ENCODE assay signal across 9 mouse cellular contexts in the genomic region with DNA sequence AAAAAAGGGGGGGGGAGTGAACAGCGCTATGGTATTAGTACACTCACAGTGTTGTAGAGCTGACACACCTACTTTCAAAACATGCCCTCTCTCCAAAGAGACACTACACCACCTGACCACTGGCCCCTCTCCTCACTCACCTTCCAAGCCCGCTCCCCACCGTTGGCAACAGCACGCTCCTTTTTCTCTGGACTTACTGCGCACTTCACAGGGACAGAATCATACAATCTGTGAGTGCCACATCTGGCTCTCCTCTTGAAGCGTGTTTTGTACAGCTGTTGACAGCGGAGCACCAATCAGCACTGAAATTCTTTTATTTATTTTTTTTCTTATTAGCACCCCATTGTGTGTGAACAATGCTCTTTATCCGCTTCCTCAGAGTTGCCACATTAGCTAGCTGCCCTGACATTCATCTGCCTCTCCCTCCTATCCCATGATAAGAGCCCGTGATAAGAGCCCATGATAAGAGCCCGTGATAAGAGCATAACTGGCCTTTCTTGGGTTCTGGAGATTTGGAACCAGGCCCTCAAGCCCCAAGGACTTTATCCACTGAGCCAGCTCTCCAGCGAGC. TPM values are rescaled to one million over a fixed set of nuclear protein-coding genes. Genes with fewer than 3 reads are reported as not detected.
DNase-seq lines count a peak whose midpoint lies in the region; ATAC-seq and TF ChIP-seq lines count a peak whose summit lies in the region.
"Had no signal": no experiment of that assay in that cellular context is flagged by ENCODE, and none has a peak within 500 bp of the region (broad histone marks: within the 10 kb centered on the region; RNA-seq: fewer than 3 reads in every experiment).

No protein-coding gene starts in this region.

- no peaks in the 10 kb centered on the region for H3K27me3 ChIP-seq in hindbrain, embryonic 15.5 days
- H3K27me3 ChIP-seq in midbrain, embryonic 12.5 days: no peaks in the 10 kb centered on the region

- H3K4me1 ChIP-seq in cortical plate, adult 2 months (ENCODE audit: control insufficient read depth, insufficient read depth, low read length): peaks cover 5% of the 10 kb centered on the region; the same call in 1 of the 2 replicates
- H3K4me1 ChIP-seq in hindbrain, embryonic 15.5 days (replicated peaks): peaks cover 28% of the 10 kb centered on the region
- peaks cover 30% of the 10 kb centered on the region for H3K4me1 ChIP-seq in midbrain, embryonic 12.5 days

- TF ChIP-seq CTCF in cortical plate, adult 2 months (IDR thresholded peaks at IDR 0.05; ENCODE audit: extremely low read depth, insufficient read depth, low read length): no peak

- H3K4me3 ChIP-seq in cortical plate, adult 2 months (ENCODE audit: insufficient read depth, low read length): peak overlapping the region; percentile 29
- 0 out of 2 replicates have a peak overlapping the region, but pooled peaks have one; percentile 0 for H3K4me3 ChIP-seq in hindbrain, embryonic 15.5 days
- no peak overlapping the region for H3K4me3 ChIP-seq in midbrain, embryonic 12.5 days

- H3K4me2 ChIP-seq in hindbrain, embryonic 15.5 days: peak overlapping the region; percentile 72
- peak overlapping the region; percentile 68 for H3K4me2 ChIP-seq in midbrain, embryonic 12.5 days (replicated peaks)

- no peak for ATAC-seq in hindbrain, embryonic 15.5 days (ENCODE audit: low FRiP score, low read depth)
- no peak for ATAC-seq in midbrain, embryonic 12.5 days (ENCODE audit: low FRiP score, low read depth)
- ATAC-seq in erythroid progenitor cell, adult 5-6 weeks (replicated peaks; ENCODE audit: low FRiP score, poor library complexity, severe bottlenecking): no peak

- WGBS in hindbrain, embryonic 15.5 days: 43% methylated on average over 11 of the region's 11 CpGs
- 37% methylated on average over 11 of the region's 11 CpGs for WGBS in midbrain, embryonic 12.5 days

- DNase-seq in heart, adult 11 months: peak; percentile 87
- no peak for DNase-seq in heart, postnatal 25 days (ENCODE audit: low spot score)
- no peak for DNase-seq in kidney, adult 11 months
- no peak for DNase-seq in thymus, postnatal 10 days (ENCODE audit: low spot score in 2 of 2)

- TF ChIP-seq POLR2A in cortical plate, adult 2 months (IDR thresholded peaks at IDR 0.05; ENCODE audit: extremely low read depth, insufficient read depth, low read length): no peak

- H3K27ac ChIP-seq in cortical plate, adult 2 months (ENCODE audit: insufficient read depth, low read length): no peak overlapping the region
- peak overlapping the region; percentile 86 for H3K27ac ChIP-seq in hindbrain, embryonic 15.5 days (replicated peaks)
- no peak overlapping the region for H3K27ac ChIP-seq in midbrain, embryonic 12.5 days (replicated peaks)
- H3K27ac ChIP-seq: kidney, postnatal 0 days had no signal

- no peak overlapping the region for H3K9ac ChIP-seq in hindbrain, embryonic 15.5 days
- H3K9ac ChIP-seq in midbrain, embryonic 12.5 days (replicated peaks): no peak overlapping the region

- H3K9me3 ChIP-seq in hindbrain, embryonic 15.5 days: no peaks in the 10 kb centered on the region
- no peaks in the 10 kb centered on the region for H3K9me3 ChIP-seq in midbrain, embryonic 12.5 days

- H3K36me3 ChIP-seq in hindbrain, embryonic 15.5 days: no peaks in the 10 kb centered on the region
- no peaks in the 10 kb centered on the region for H3K36me3 ChIP-seq in midbrain, embryonic 12.5 days

- intact Hi-C loops in heart, postnatal 25 days (cut with DNase I): loop anchor here (5.0 to 10.0 kb wide), 3 partner anchors 99 to 298 kb away; a partner anchor contains a TSS

RNA-seq across cellular contexts. Expression of a gene that starts 43.4 kb away (rescaled TPM):
- not detected for total RNA-seq in heart, postnatal 25 days (2021)
- polyA plus RNA-seq in cortical plate, adult 2 months (2012; rRNA removed): 4.9 and 5.6 TPM in 2 replicates
- polyA plus RNA-seq in hindbrain, embryonic 15.5 days (2015; fragmentation: Nextera tagmentation; extraction: Ambion mirVana): 5.0 and 6.7 TPM in 2 replicates
- 0.62 and 1.4 TPM in 2 replicates for polyA plus RNA-seq in midbrain, embryonic 12.5 days (2016; fragmentation: Nextera tagmentation; extraction: Ambion mirVana)
- not detected in 2 replicates for total RNA-seq in erythroid progenitor cell, adult 5-6 weeks (2015; ENCODE audit: low replicate concordance)
- not detected in 2 replicates for total RNA-seq in erythroid progenitor cell, adult 5-6 weeks (2017; ENCODE audit: low replicate concordance)

RNA-seq across cellular contexts. Expression of a gene that starts 47.0 kb away (rescaled TPM):
- total RNA-seq in heart, postnatal 25 days (2021): 10 to 100 TPM; 12.5 to 13.1 TPM
- polyA plus RNA-seq in cortical plate, adult 2 months (2012; rRNA removed): 600 and 717 TPM in 2 replicates
- 288 and 295 TPM in 2 replicates for polyA plus RNA-seq in hindbrain, embryonic 15.5 days (2015; fragmentation: Nextera tagmentation; extraction: Ambion mirVana)
- 419 and 424 TPM in 2 replicates for polyA plus RNA-seq in midbrain, embryonic 12.5 days (2016; fragmentation: Nextera tagmentation; extraction: Ambion mirVana)
- total RNA-seq in erythroid progenitor cell, adult 5-6 weeks (2015; ENCODE audit: low replicate concordance): 13.7 and 18.9 TPM in 2 replicates
- 9.4 and 13.2 TPM in 2 replicates for total RNA-seq in erythroid progenitor cell, adult 5-6 weeks (2017; ENCODE audit: low replicate concordance)

RNA-seq across cellular contexts. Expression of a gene that starts 54.2 kb away (rescaled TPM):
- total RNA-seq in heart, postnatal 25 days (2021): not detected
- polyA plus RNA-seq in cortical plate, adult 2 months (2012; rRNA removed): 1.1 and 1.5 TPM in 2 replicates
- polyA plus RNA-seq in hindbrain, embryonic 15.5 days (2015; fragmentation: Nextera tagmentation; extraction: Ambion mirVana): 0.29 and 0.67 TPM in 2 replicates
- polyA plus RNA-seq in midbrain, embryonic 12.5 days (2016; fragmentation: Nextera tagmentation; extraction: Ambion mirVana): 0.15 and 0.22 TPM in 2 replicates
- total RNA-seq in erythroid progenitor cell, adult 5-6 weeks (2015; ENCODE audit: low replicate concordance): not detected in 2 replicates
- not detected in 2 replicates for total RNA-seq in erythroid progenitor cell, adult 5-6 weeks (2017; ENCODE audit: low replicate concordance)
